Mouse (Mus musculus) megakaryocyte, embryonic 14.5 days (primary cell): ENCODE measurements around the gene 1810013L24Rik. TPM values are rescaled to one million over a fixed set of nuclear protein-coding genes. Genes with fewer than 3 reads are reported as not detected.

Experiments
- H3K27me3 ChIP-seq: replicated peaks from 2 replicates; pipeline ENCODE3; 2012; ENCODE audit warnings: inconsistent platforms
- H3K36me3 ChIP-seq: replicated peaks from 2 replicates; pipeline ENCODE3; 2012; ENCODE audit warnings: low read length, inconsistent platforms, mixed read lengths
- H3K4me1 ChIP-seq: 2 replicates; pipeline ENCODE4 v1.6.1; 2012; ENCODE audit warnings: inconsistent platforms
- H3K4me3 ChIP-seq: replicated peaks from 2 replicates; pipeline ENCODE3; 2012; ENCODE audit warnings: moderate library complexity, mild to moderate bottlenecking, inconsistent platforms
- H3K9me3 ChIP-seq: 2 replicates; pipeline ENCODE4 v1.6.1; 2012; ENCODE audit warnings: inconsistent platforms
- FLI1 ChIP-seq: IDR thresholded peaks from 2 replicates; pipeline ENCODE4 v1.6.1; 2012; ENCODE audit warnings: low read length, inconsistent platforms, mixed read lengths
- GATA1 ChIP-seq: IDR thresholded peaks from 3 replicates; pipeline ENCODE4 v1.6.1; 2012; ENCODE audit warnings: mixed read lengths, low read length, inconsistent platforms, borderline replicate concordance
- polyA plus RNA-seq: library from polyadenylated mRNA; stranded (reverse); fragments of >175 nt; gene quantifications from 2 replicates; pipeline ENCODE4 v1.2.3, GENCODE M21; 2012; ENCODE audit warnings: low replicate concordance; ENCODE audit not compliant: insufficient read depth

1810013L24Rik gene
- polyA plus RNA-seq, 1 experiment = 10.6 TPM

GRCm38 (mm10) chr16:8795906-8796305 is 34.0 kb upstream of the 1810013L24Rik start:
- Histone ChIP-seq H3K9me3 (peaks cover 15% of the 10 kb centered on the region), H3K36me3 (no peaks in the 10 kb centered on the region), H3K4me3 (no peak overlapping the region), H3K4me1 (peaks cover 3% of the 10 kb centered on the region; the same call in 1 of the 2 replicates), H3K27me3 (peaks cover 1% of the 10 kb centered on the region)
- TF ChIP-seq GATA1 (no peak), FLI1 (no peak)

- TF ChIP-seq GATA1 = no peak
- no peak for TF ChIP-seq FLI1
- Histone ChIP-seq H3K36me3 (no peaks in the 10 kb centered on the region), H3K4me3 (no peak overlapping the region), H3K27me3 (no peaks in the 10 kb centered on the region), H3K4me1 (peaks cover 14% of the 10 kb centered on the region), H3K9me3 (peaks cover 4% of the 10 kb centered on the region)
Observed at GRCm38 (mm10) chr16:8806703-8807102, 23.2 kb upstream of the 1810013L24Rik start.

GRCm38 (mm10) chr16:8810399-8811127 is 19.3 kb upstream of the 1810013L24Rik start:
- Histone ChIP-seq H3K27me3 (no peaks in the 10 kb centered on the region), H3K4me1 (peaks cover 34% of the 10 kb centered on the region), H3K9me3 (peaks cover 8% of the 10 kb centered on the region), H3K4me3 (no peak overlapping the region), H3K36me3 (no peaks in the 10 kb centered on the region)
- TF ChIP-seq GATA1 (no peak), FLI1 (no peak)

- H3K9me3 ChIP-seq = peaks cover 7% of the 10 kb centered on the region
- H3K27me3 ChIP-seq = no peaks in the 10 kb centered on the region
- peaks cover 27% of the 10 kb centered on the region for H3K4me1 ChIP-seq
- no peak overlapping the region for H3K4me3 ChIP-seq
- H3K36me3 ChIP-seq = no peaks in the 10 kb centered on the region
- no peak for TF ChIP-seq GATA1
- no peak for TF ChIP-seq FLI1
Observed at GRCm38 (mm10) chr16:8817872-8818271, 12.0 kb upstream of the 1810013L24Rik start.

- Histone ChIP-seq H3K4me3 (no peak overlapping the region), H3K9me3 (0 out of 2 replicates have a peak, but pooled peaks cover 3% of the 10 kb centered on the region), H3K27me3 (no peaks in the 10 kb centered on the region), H3K4me1 (peaks cover 32% of the 10 kb centered on the region), H3K36me3 (no peaks in the 10 kb centered on the region)
- no peak for TF ChIP-seq FLI1
Observed at GRCm38 (mm10) chr16:8821429-8821828, 8.5 kb upstream of the 1810013L24Rik start.

DNA sequence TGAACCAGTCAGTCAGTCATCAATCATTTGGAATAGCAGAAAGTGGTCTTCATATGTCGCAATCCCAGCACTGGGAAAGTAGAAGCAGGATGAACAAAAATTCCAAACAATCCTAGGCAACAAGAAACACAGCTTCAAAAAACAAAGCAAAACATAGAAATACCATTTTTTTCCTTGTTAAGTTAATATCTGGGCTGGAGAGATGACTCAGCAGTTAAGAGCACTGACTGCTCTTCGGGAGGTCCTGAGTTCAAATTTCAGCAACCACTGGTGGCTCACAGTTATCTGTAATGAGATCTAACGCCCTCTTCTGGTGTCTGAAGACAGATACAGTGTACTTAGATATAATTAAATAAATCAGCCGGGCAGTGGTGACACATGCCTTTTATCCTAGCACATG is 7.3 kb upstream of the 1810013L24Rik start:
- Histone ChIP-seq H3K4me1 (peaks cover 32% of the 10 kb centered on the region), H3K9me3 (0 out of 2 replicates have a peak, but pooled peaks cover 3% of the 10 kb centered on the region), H3K4me3 (no peak overlapping the region), H3K36me3 (no peaks in the 10 kb centered on the region), H3K27me3 (no peaks in the 10 kb centered on the region)
- TF ChIP-seq FLI1 (no peak), GATA1 (no peak)

DNA sequence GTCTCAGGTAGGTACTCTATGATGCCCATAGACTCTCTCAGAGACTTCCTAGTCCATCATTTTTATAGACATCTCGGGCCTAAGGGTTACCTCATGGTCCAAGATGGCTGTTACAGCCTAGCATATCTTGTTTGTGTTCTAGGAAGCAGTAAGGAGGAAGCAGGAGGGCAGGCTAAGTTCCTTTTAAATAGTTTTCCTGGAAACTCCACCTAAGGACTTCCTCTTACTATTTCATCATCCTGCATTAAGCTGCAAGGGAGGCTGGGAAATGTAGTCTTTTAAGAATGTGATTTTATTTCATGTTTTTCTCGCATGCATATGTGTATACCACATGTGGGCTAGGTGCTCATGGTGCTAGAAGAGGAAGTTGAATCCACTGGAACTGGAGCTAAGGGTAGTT is 6.2 kb upstream of the 1810013L24Rik start:
- Histone ChIP-seq H3K9me3 (0 out of 2 replicates have a peak, but pooled peaks cover 3% of the 10 kb centered on the region), H3K27me3 (no peaks in the 10 kb centered on the region), H3K4me3 (no peak overlapping the region), H3K4me1 (peaks cover 32% of the 10 kb centered on the region), H3K36me3 (no peaks in the 10 kb centered on the region)
- no peak for TF ChIP-seq GATA1
- no peak for TF ChIP-seq FLI1

GRCm38 (mm10) chr16:8827366-8827765 is 2.5 kb upstream of the 1810013L24Rik start:
- peaks cover 33% of the 10 kb centered on the region for H3K4me1 ChIP-seq
- H3K27me3 ChIP-seq = no peaks in the 10 kb centered on the region
- H3K4me3 ChIP-seq = no peak overlapping the region
- no peak for TF ChIP-seq GATA1
- TF ChIP-seq FLI1 = no peak
- H3K36me3 ChIP-seq = peaks cover 13% of the 10 kb centered on the region
- no peaks in the 10 kb centered on the region for H3K9me3 ChIP-seq

- Histone ChIP-seq H3K4me1 (peaks cover 36% of the 10 kb centered on the region), H3K36me3 (peaks cover 27% of the 10 kb centered on the region)
Observed at GRCm38 (mm10) chr16:8828636-8829563, 1.0 kb upstream of the 1810013L24Rik start.

More at GRCm38 (mm10) chr16:8828636-8829563, 1.0 kb upstream of the 1810013L24Rik start:
- H3K4me3 ChIP-seq = peak overlapping the region; percentile 99
- TF ChIP-seq FLI1 (no peak), GATA1 (no peak)
- no peaks in the 10 kb centered on the region for H3K9me3 ChIP-seq
- no peaks in the 10 kb centered on the region for H3K27me3 ChIP-seq
